Mouse (Mus musculus): ENCODE results near the gene Lce1h.

Gene Lce1h

GRCm38 (mm10) chr3:92764965-92765364 is at the start of gene Lce1h:
Lce1h (minus strand) TSS chr3:92765065.
- DNase-seq (ENCODE audit: low spot score in 2 of 2), result no peak

GRCm38 (mm10) chr3:92807791-92808190 is 42.9 kb upstream of the Lce1h start, which contains the start of gene Lce1k:
Lce1k (minus strand) TSS chr3:92807891.
- DNase-seq (ENCODE audit: low spot score in 2 of 2), result no peak

- DNase-seq (ENCODE audit: low spot score in 2 of 2), result no peak
Observed at GRCm38 (mm10) chr3:92790414-92790813, 25.5 kb upstream of the Lce1h start, which contains the start of gene Lce1j. Lce1j (minus strand) TSS chr3:92790514.

GRCm38 (mm10) chr3:92778799-92779198 is 13.9 kb upstream of the Lce1h start, which contains the start of gene Lce1i:
Lce1i (minus strand) TSS chr3:92778899.
- DNase-seq (ENCODE audit: low spot score in 2 of 2), result no peak

GRCm38 (mm10) chr3:92771573-92771972 is 6.7 kb upstream of the Lce1h start:
- DNase-seq (ENCODE audit: low spot score in 2 of 2), result no peak

- DNase-seq (ENCODE audit: low spot score in 2 of 2), result no peak
Observed at GRCm38 (mm10) chr3:92753197-92753596, 11.7 kb downstream of the Lce1h start.

- no peak for DNase-seq (ENCODE audit: low spot score in 2 of 2)
Observed at GRCm38 (mm10) chr3:92752238-92752637, 12.6 kb downstream of the Lce1h start, which contains the start of gene Lce1g. Lce1g (minus strand) TSS chr3:92752338.

GRCm38 (mm10) chr3:92738996-92739395 is 25.9 kb downstream of the Lce1h start, which contains the start of gene Gm38119:
Gm38119 (minus strand) TSS chr3:92739096.
- DNase-seq (ENCODE audit: low spot score in 2 of 2), result no peak

- no peak for DNase-seq (ENCODE audit: low spot score in 2 of 2)
Observed at GRCm38 (mm10) chr3:92722631-92723030, 42.2 kb downstream of the Lce1h start.

- no peak for DNase-seq (ENCODE audit: low spot score in 2 of 2)
Observed at GRCm38 (mm10) chr3:92720250-92720649, 44.6 kb downstream of the Lce1h start, which contains the start of gene Lce1f. Lce1f (minus strand) TSS chr3:92720350.

GRCm38 (mm10) chr3:92715122-92715521 is 49.7 kb downstream of the Lce1h start:
- no peak for DNase-seq (ENCODE audit: low spot score in 2 of 2)

Measured in thymus, postnatal 10 days (tissue).